Mouse (Mus musculus) midbrain, embryonic 10.5 days (tissue): ENCODE data around the gene Rbms1. TPM values are rescaled to one million over a fixed set of nuclear protein-coding genes. Genes with fewer than 3 reads are reported as not detected.

Experiments used
- DNase-seq: peaks from one replicate; pipeline ENCODE4 v3.0.0-alpha.2; 2017; ENCODE audit warnings: low spot score
- H3K27ac ChIP-seq: fragments of 300-500 bp; sonication (generic); replicated peaks from 2 replicates; pipeline ENCODE4 v1.5.1; 2016; ENCODE audit warnings: mild to moderate bottlenecking
- H3K27me3 ChIP-seq: fragments of 300-500 bp; sonication (generic); 2 replicates; pipeline ENCODE4 v1.6.1; 2016; ENCODE audit warnings: low read depth, mild to moderate bottlenecking; ENCODE audit not compliant: poor library complexity, severe bottlenecking
- H3K36me3 ChIP-seq: fragments of 300-500 bp; sonication (generic); 2 replicates; pipeline ENCODE4 v1.6.1; 2016; ENCODE audit warnings: mild to moderate bottlenecking, moderate library complexity
- H3K4me1 ChIP-seq: fragments of 300-500 bp; sonication (generic); 2 replicates; pipeline ENCODE4 v1.6.1; 2016
- H3K4me3 ChIP-seq: fragments of 300-500 bp; sonication (generic); 2 replicates; pipeline ENCODE4 v1.5.1; 2016; ENCODE audit warnings: mild to moderate bottlenecking, moderate library complexity
- H3K9me3 ChIP-seq: fragments of 300-500 bp; sonication (generic); replicated peaks from 2 replicates; pipeline ENCODE4 v1.6.1; 2016; ENCODE audit warnings: mild to moderate bottlenecking
- WGBS: fragments of 180-500 bp; shearing (Covaris S2); methylation state at CpG from one replicate; pipeline ENCODE4 v1.1.7; 2016; 5-methylcytosine and 5-hydroxymethylcytosine counted together
- polyA plus RNA-seq: library from polyadenylated mRNA; unstranded; fragments of >200 nt; fragmentation: Nextera tagmentation; extraction: Ambion mirVana; gene quantifications from 2 replicates; pipeline ENCODE4 v1.2.1, GENCODE M21; 2016

The Rbms1 gene
- polyA plus RNA-seq, 1 experiment from 2014 or later, result 53.2 TPM

DNA sequence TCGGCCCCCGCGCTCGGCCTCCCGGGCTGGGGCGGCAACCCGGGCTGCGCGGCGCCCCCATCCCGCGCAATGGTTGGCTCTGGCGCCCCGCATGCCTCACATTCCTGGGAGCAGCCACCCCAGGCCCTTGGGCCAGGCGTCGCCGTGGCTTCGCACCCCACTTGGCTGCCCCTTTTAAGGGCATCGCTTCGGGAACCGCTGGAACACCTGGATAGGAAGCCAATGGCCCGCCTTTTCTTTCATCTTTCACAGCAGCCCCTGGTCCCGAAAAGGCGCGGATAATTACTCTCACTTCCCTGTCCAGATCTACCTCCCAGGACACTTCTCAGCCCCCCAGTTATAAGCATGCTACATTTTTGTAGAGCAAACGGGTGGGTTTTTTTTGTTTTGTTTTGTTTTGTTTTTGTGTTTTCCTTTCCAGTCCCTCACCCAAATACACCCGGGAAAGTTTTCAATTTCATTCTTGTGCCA lies 81.4 kb downstream of the Rbms1 start:
- 0 out of 2 replicates have a peak, but pooled peaks cover 3% of the 10 kb centered on the region for H3K9me3 ChIP-seq
- peaks cover 71% of the 10 kb centered on the region for H3K27me3 ChIP-seq
- H3K36me3 ChIP-seq, result no peaks in the 10 kb centered on the region
- WGBS, result 2% methylated on average over 24 of the region's 27 CpGs
- peaks cover 51% of the 10 kb centered on the region for H3K4me1 ChIP-seq
- peak overlapping the region; percentile 93 for H3K27ac ChIP-seq
- peak overlapping the region; percentile 93 for H3K4me3 ChIP-seq
- peak; percentile 56 for DNase-seq

GRCm38 (mm10) chr2:60880789-60881570 lies 82.0 kb downstream of the Rbms1 start:
- H3K36me3 ChIP-seq, result no peaks in the 10 kb centered on the region
- H3K9me3 ChIP-seq, result 0 out of 2 replicates have a peak, but pooled peaks cover 3% of the 10 kb centered on the region
- H3K27me3 ChIP-seq, result peaks cover 77% of the 10 kb centered on the region
- peak overlapping the region; percentile 93 for H3K27ac ChIP-seq
- peak; percentile 67 for DNase-seq
- H3K4me3 ChIP-seq, result peak overlapping the region; percentile 93
- H3K4me1 ChIP-seq, result peaks cover 57% of the 10 kb centered on the region
- WGBS, result 1% methylated on average over 72 of the region's 104 CpGs

DNA sequence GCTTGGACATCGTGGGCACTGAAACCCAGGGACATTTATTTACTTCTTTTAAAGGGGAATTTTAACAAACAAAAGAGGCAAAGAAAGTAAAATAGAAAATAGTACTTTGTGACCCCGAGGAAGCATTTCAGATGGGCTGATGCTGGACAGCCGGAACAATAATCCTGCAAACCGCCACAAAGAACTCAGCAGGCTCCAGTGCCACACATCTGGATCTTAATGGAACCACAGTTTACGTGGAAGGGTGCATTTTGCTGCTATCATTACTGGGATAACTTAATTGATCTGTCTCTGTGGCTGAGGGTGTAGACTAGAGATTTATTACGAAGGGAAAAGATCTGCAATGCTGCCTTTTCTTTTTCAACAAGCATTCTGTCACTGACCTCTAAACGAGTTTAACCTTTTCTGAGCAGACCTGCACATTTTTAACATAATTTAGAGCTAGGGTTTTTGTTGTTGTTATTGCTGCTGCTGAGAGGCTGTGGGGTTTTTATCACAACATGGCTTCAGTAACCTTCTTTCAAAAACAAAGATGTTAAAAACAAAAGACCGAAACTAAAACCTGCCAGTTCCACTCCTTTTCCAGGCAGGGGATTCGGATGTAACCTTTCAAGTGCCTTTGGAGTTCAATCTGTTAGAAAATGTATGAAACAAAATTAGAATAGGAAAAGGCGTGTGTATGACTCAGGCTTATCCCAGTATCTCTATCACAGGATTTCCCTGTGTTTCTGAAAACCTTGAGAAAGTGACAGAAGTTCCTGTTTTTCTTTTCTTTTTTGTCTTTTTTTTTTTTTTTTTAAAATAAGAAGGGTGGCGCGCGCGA lies 82.8 kb downstream of the Rbms1 start:
- H3K27me3 ChIP-seq, result peaks cover 85% of the 10 kb centered on the region
- no peak for DNase-seq
- WGBS, result 1% methylated on average over 14 of the region's 14 CpGs
- peak overlapping the region; percentile 93 for H3K27ac ChIP-seq
- H3K36me3 ChIP-seq, result no peaks in the 10 kb centered on the region
- H3K4me3 ChIP-seq, result peak overlapping the region; percentile 93
- no peaks in the 10 kb centered on the region for H3K9me3 ChIP-seq
- peaks cover 62% of the 10 kb centered on the region for H3K4me1 ChIP-seq

- H3K4me3 ChIP-seq, result peak overlapping the region; percentile 93
- no peak for DNase-seq
These were observed 83.7 kb downstream of the Rbms1 start for GRCm38 (mm10) chr2:60879141-60879818.

GRCm38 (mm10) chr2:60877543-60878386 lies 85.2 kb downstream of the Rbms1 start:
- DNase-seq, result no peak
- Histone ChIP-seq H3K4me3 (no peak overlapping the region), H3K9me3 (no peaks in the 10 kb centered on the region), H3K4me1 (peaks cover 55% of the 10 kb centered on the region), H3K27me3 (peaks cover 85% of the 10 kb centered on the region), H3K27ac (no peak overlapping the region), H3K36me3 (no peaks in the 10 kb centered on the region)
- WGBS, result 73% methylated on average over 14 of the region's 14 CpGs

More at GRCm38 (mm10) chr2:60879141-60879818, 83.7 kb downstream of the Rbms1 start:
- WGBS, result 21% methylated on average over 5 of the region's 5 CpGs
- Histone ChIP-seq H3K27me3 (peaks cover 87% of the 10 kb centered on the region), H3K9me3 (no peaks in the 10 kb centered on the region), H3K27ac (peak overlapping the region; percentile 57; the same call in 1 of the 2 replicates), H3K36me3 (no peaks in the 10 kb centered on the region), H3K4me1 (peaks cover 63% of the 10 kb centered on the region)

- no peaks in the 10 kb centered on the region for H3K9me3 ChIP-seq
- H3K27ac ChIP-seq, result no peak overlapping the region
- no peak for DNase-seq
- H3K4me3 ChIP-seq, result no peak overlapping the region
- H3K36me3 ChIP-seq, result no peaks in the 10 kb centered on the region
- WGBS, result 34% methylated on average over 2 of the region's 2 CpGs
- H3K27me3 ChIP-seq, result peaks cover 85% of the 10 kb centered on the region
- H3K4me1 ChIP-seq, result peaks cover 50% of the 10 kb centered on the region
These were observed 86.1 kb downstream of the Rbms1 start for GRCm38 (mm10) chr2:60876891-60877290.

- Histone ChIP-seq H3K4me1 (peaks cover 49% of the 10 kb centered on the region), H3K36me3 (no peaks in the 10 kb centered on the region), H3K9me3 (no peaks in the 10 kb centered on the region), H3K4me3 (no peak overlapping the region), H3K27me3 (peaks cover 60% of the 10 kb centered on the region), H3K27ac (no peak overlapping the region)
- 76% methylated on average over 7 of the region's 7 CpGs for WGBS
- DNase-seq, result no peak
These were observed 90.7 kb downstream of the Rbms1 start for GRCm38 (mm10) chr2:60872095-60872811.

GRCm38 (mm10) chr2:60871001-60871400 lies 92.0 kb downstream of the Rbms1 start:
- Histone ChIP-seq H3K4me3 (no peak overlapping the region), H3K9me3 (no peaks in the 10 kb centered on the region), H3K4me1 (peaks cover 38% of the 10 kb centered on the region), H3K27ac (peak overlapping the region; percentile 7; the same call in 1 of the 2 replicates), H3K27me3 (peaks cover 47% of the 10 kb centered on the region), H3K36me3 (no peaks in the 10 kb centered on the region)
- peak; percentile 39 for DNase-seq
- 6% methylated on average over 5 of the region's 5 CpGs for WGBS

DNA sequence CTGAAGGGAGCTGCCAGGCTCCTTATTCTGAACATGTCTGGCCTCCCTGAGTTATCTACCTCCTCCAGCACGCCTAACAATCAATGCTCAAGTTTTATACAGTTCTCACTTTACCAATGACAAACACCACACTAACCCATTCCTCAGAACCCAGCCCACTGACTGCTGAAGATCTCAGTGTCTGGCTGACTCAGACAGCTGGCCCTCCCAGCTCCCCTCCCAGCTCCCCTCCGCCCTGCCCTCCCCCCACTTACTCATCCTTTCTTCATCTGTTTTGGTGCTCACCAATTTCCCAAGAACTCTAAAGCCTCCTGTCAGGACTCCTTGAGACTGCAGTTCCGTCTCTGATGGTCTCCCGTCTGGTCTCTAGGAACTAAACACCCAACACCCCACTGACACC lies 92.5 kb downstream of the Rbms1 start:
- peak overlapping the region; percentile 7; the same call in 1 of the 2 replicates for H3K27ac ChIP-seq
- DNase-seq, result no peak
- WGBS, result 14% methylated on average over 4 of the region's 4 CpGs
- peaks cover 42% of the 10 kb centered on the region for H3K27me3 ChIP-seq
- no peaks in the 10 kb centered on the region for H3K9me3 ChIP-seq
- H3K4me1 ChIP-seq, result peaks cover 32% of the 10 kb centered on the region
- H3K4me3 ChIP-seq, result no peak overlapping the region
- no peaks in the 10 kb centered on the region for H3K36me3 ChIP-seq

- DNase-seq, result no peak
- H3K9me3 ChIP-seq, result no peaks in the 10 kb centered on the region
- H3K27me3 ChIP-seq, result peaks cover 30% of the 10 kb centered on the region
- H3K4me3 ChIP-seq, result no peak overlapping the region
- 87% methylated on average over 12 of the region's 12 CpGs for WGBS
- no peaks in the 10 kb centered on the region for H3K36me3 ChIP-seq
- peaks cover 32% of the 10 kb centered on the region for H3K4me1 ChIP-seq
- no peak overlapping the region for H3K27ac ChIP-seq
These were observed 93.8 kb downstream of the Rbms1 start for GRCm38 (mm10) chr2:60869001-60869743.
